Mouse (Mus musculus) liver, adult 2 months (tissue): ENCODE data around the gene Ten1. TPM values are rescaled to one million over a fixed set of nuclear protein-coding genes. Genes with fewer than 3 reads are reported as not detected.

Experiments used
- DNase-seq: peaks from one replicate; pipeline ENCODE4 v3.0.0-alpha.2; 2011; ENCODE audit warnings: low read depth, low spot score; ENCODE audit errors: extremely low read depth
- H3K27ac ChIP-seq: fragments of 200-500 bp; replicated peaks from 2 replicates; pipeline ENCODE4 v1.5.1; 2012; ENCODE audit warnings: low read depth, mild to moderate bottlenecking, control low read depth, inconsistent platforms, low read length; ENCODE audit not compliant: insufficient read depth
- H3K27me3 ChIP-seq: fragments of 200-500 bp; 2 replicates; pipeline ENCODE4 v1.6.1; 2012; ENCODE audit warnings: mild to moderate bottlenecking, moderate library complexity, low read length, inconsistent platforms; ENCODE audit not compliant: control insufficient read depth, insufficient read depth
- H3K36me3 ChIP-seq: fragments of 200-500 bp; 2 replicates; pipeline ENCODE4 v1.6.1; 2012; ENCODE audit warnings: low read length, inconsistent platforms; ENCODE audit not compliant: control insufficient read depth, insufficient read depth
- H3K4me1 ChIP-seq: fragments of 200-500 bp; 2 replicates; pipeline ENCODE4 v1.6.1; 2011; ENCODE audit warnings: low read length; ENCODE audit not compliant: control insufficient read depth, insufficient read depth
- H3K4me3 ChIP-seq: fragments of 200-500 bp; 2 replicates; pipeline ENCODE4 v1.5.1; 2011; ENCODE audit warnings: low read depth, mild to moderate bottlenecking, control low read depth, low read length, moderate library complexity; ENCODE audit not compliant: insufficient read depth
- H3K79me2 ChIP-seq: fragments of 200-500 bp; 2 replicates; pipeline ENCODE4 v1.6.1; 2012; ENCODE audit warnings: inconsistent platforms, mild to moderate bottlenecking, low read length, moderate library complexity; ENCODE audit not compliant: control insufficient read depth, insufficient read depth
- H3K9ac ChIP-seq: fragments of 200-500 bp; 2 replicates; pipeline ENCODE4 v1.6.1; 2012; ENCODE audit warnings: low read depth, mild to moderate bottlenecking, control low read depth, inconsistent platforms, low read length
- CTCF ChIP-seq: fragments of 200-500 bp; IDR thresholded peaks from 2 replicates; pipeline ENCODE4 v1.5.1; 2011; ENCODE audit warnings: low read depth, low read length, control low read depth
- POLR2A ChIP-seq: fragments of 200-500 bp; IDR thresholded peaks from 2 replicates; pipeline ENCODE4 v1.6.1; 2011; ENCODE audit warnings: low read length, control low read depth; ENCODE audit not compliant: insufficient read depth; ENCODE audit errors: extremely low read depth
- WGBS: fragments of 180-500 bp; shearing (Covaris S2); methylation state at CpG from one replicate; pipeline ENCODE4 v1.1.7; 2018; 5-methylcytosine and 5-hydroxymethylcytosine counted together
- polyA plus RNA-seq: library from polyadenylated mRNA; depleted of rRNA; stranded (reverse); fragments of >200 nt; gene quantifications from 2 replicates; pipeline ENCODE4 v1.2.3, GENCODE M21; 2012
- total RNA-seq: library from RNA; depleted of rRNA; stranded (reverse); fragments of >200 nt; gene quantifications from 2 replicates; pipeline ENCODE4 v1.2.3, GENCODE M21; 2014

Gene Ten1
- total and polyA plus RNA-seq, 2 experiments: 3.0 to 5.3 TPM

DNA sequence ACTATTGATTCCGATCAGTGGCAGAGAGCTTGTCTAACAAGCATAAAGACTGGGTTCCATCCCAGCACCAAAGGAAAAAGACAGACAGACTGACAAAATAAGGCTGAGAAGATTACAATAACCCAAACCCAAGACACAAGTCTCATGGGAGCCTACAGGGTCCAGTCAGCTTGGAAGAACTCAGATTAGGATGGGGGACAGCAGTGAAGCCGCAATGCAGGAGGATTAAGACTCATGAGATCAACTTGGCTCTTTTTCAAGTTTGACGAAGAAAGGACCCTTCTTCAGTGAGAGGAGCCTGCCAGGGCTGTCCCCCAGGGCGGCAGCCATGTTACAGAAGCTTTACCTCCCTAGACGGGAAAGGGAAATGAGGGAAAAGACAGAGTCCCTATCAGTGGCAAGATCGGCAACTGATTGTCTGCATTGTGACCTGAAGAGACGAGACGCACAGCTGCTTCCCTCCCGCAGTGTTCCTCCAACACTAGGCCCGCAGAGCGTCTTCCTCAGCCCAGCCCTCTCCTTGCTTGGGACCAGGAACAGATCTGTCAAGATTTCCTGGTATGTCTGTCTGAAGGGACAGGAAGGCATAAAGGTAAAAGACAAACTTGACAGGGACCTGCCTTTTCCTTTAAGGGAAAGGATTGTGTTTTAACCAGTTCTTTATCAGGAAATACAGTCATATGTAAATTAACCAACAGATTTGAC, 11.3 kb upstream of the Ten1 start:
- Histone ChIP-seq H3K27me3 (no peaks in the 10 kb centered on the region), H3K9ac (peak overlapping the region; percentile 59), H3K27ac (no peak overlapping the region; the same call in 1 of the 2 replicates), H3K79me2 (peaks cover 28% of the 10 kb centered on the region), H3K36me3 (peaks cover 90% of the 10 kb centered on the region), H3K4me3 (peak overlapping the region; percentile 24), H3K4me1 (peaks cover 29% of the 10 kb centered on the region)
- DNase-seq: peak; percentile 51
- no peak for TF ChIP-seq POLR2A
- TF ChIP-seq CTCF: no peak
- 18% methylated on average over 11 of the region's 11 CpGs for WGBS

DNA sequence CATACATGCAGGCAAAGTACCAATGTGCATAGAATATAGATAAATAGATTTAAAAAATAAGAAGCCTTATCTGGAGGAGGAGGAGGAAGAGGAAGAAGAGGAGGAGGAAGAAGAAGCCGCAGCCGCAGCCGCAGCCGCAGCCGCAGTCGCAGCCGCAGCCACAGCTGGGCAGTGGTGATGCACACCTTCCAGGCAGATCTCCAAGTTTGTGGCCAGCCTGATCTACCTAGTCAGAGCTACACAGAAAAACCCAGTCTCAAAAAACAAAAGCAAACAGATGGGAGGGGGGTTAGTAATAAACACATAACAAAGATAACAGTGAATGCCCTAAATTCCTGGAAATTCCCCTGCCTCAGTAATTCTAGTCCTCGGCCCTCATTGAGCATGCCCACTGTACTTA, 4.0 kb upstream of the Ten1 start:
- peak; percentile 60 for DNase-seq
- Histone ChIP-seq H3K4me1 (peaks cover 13% of the 10 kb centered on the region; the same call in 1 of the 2 replicates), H3K4me3 (peak overlapping the region; percentile 68), H3K27me3 (no peaks in the 10 kb centered on the region), H3K79me2 (peaks cover 26% of the 10 kb centered on the region), H3K36me3 (peaks cover 61% of the 10 kb centered on the region), H3K9ac (peak overlapping the region; percentile 55), H3K27ac (peak overlapping the region; percentile 28)
- no peak for TF ChIP-seq POLR2A
- TF ChIP-seq CTCF: no peak
- WGBS: 3% methylated on average over 8 of the region's 8 CpGs

GRCm38 (mm10) chr11:116195252-116195651, 3.4 kb upstream of the Ten1 start:
- Histone ChIP-seq H3K79me2 (peaks cover 24% of the 10 kb centered on the region), H3K27ac (peak overlapping the region; percentile 28), H3K27me3 (no peaks in the 10 kb centered on the region), H3K9ac (peak overlapping the region; percentile 80), H3K4me3 (peak overlapping the region; percentile 68), H3K36me3 (peaks cover 58% of the 10 kb centered on the region), H3K4me1 (peaks cover 13% of the 10 kb centered on the region; the same call in 1 of the 2 replicates)
- peak; percentile 98 for DNase-seq
- 2% methylated on average over 5 of the region's 5 CpGs for WGBS
- TF ChIP-seq POLR2A: no peak
- TF ChIP-seq CTCF: peak; percentile 10; the same call in 1 of the 2 replicates

- peak; percentile 71 for DNase-seq
- peaks cover 47% of the 10 kb centered on the region for H3K36me3 ChIP-seq
- H3K4me1 ChIP-seq: peaks cover 9% of the 10 kb centered on the region
- H3K79me2 ChIP-seq: peaks cover 21% of the 10 kb centered on the region
- TF ChIP-seq POLR2A (no peak), CTCF (no peak)
- peak overlapping the region; percentile 68 for H3K4me3 ChIP-seq
- WGBS: 24% methylated on average over 3 of the region's 3 CpGs
- no peaks in the 10 kb centered on the region for H3K27me3 ChIP-seq
- H3K9ac ChIP-seq: peak overlapping the region; percentile 90
- H3K27ac ChIP-seq: peak overlapping the region; percentile 88
Measured at GRCm38 (mm10) chr11:116196336-116196735, 2.3 kb upstream of the Ten1 start.

DNA sequence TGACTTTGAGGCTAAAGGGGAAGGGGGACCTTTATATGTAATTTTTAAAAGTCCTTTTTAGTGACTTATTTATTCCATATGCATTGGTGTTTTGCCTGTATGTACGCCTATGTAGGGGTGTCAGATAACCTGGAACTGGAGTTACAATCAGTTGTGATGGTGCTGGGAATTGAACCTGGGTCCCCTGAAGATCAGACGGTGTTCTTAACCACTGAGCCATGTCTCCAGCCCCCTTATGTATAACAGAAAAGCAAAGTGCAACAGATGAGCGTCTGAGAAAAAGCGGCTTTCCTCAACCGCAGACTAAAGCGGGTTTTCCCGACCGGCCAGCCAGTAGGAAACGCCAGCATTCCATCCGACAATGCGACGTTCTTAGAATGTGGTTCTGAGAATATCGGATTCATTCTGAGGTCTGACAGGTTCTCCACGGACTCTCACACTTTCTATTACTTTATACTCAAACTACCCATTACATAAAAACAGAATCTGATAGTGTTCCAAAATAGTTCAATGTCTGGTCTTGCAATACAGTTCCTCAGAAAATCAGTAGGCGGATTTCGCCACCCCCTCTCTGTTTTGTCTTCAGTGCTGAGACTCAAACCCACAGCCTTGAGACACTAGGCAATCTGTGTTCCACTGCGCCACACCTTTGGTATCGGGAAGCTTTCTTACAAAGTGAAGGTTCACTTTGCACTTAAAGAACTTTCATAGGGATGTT, 1.6 kb upstream of the Ten1 start:
- Histone ChIP-seq H3K4me3 (peak overlapping the region; percentile 68), H3K4me1 (peaks cover 10% of the 10 kb centered on the region), H3K36me3 (peaks cover 41% of the 10 kb centered on the region), H3K9ac (peak overlapping the region; percentile 90), H3K79me2 (peaks cover 19% of the 10 kb centered on the region), H3K27ac (peak overlapping the region; percentile 88), H3K27me3 (no peaks in the 10 kb centered on the region)
- peak; percentile 52 for DNase-seq
- peak; percentile 49; the same call in 1 of the 2 replicates for TF ChIP-seq POLR2A
- TF ChIP-seq CTCF: 0 out of 2 replicates have a peak, but pooled peaks have one; percentile 15
- 28% methylated on average over 18 of the region's 18 CpGs for WGBS
